Mouse (Mus musculus) adrenal gland, postnatal 36 days (tissue): Measurements from ENCODE around the gene Tmem131l. TPM values are rescaled to one million over a fixed set of nuclear protein-coding genes. Genes with fewer than 3 reads are reported as not detected.
A peak's percentile ranks its signal among the peaks of the same experiment; 100 is the strongest.

Source experiments
- DNase-seq, 2 experiments: peaks; one replicate each; pipeline ENCODE4 v3.0.0; 2021; ENCODE audit warnings: mixed read lengths in 1 of 2
- total RNA-seq, 2 experiments: library from RNA; stranded (reverse); gene quantifications; 2 replicates each; pipeline ENCODE4 v1.2.3; 2021

Tmem131l gene
- total RNA-seq, 2 experiments from 2014 or later, result 32.6 to 34.5 TPM

DNA sequence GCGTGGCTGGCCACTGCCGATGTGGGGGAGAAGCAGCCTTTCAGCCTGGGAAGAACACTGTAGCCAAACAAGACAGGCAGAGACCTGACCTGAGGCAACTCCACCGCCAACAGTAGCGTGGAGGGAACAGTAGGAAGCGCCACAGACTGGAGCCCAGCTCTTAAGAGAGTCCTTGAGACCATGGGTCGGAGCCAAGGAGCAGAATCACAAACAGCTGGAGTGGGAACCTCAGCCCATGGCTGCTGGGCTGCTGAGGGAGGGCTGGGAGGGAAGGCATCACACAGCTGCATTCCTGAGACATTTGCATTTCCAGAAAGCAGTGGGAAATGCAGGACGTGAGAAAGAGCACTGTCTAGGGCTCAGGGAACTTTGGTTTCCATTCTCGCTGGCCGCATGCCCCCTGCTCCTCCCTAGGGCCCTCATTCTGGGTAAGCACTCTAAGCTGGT is 8.8 kb upstream of the Tmem131l start:
- peak; percentile 31 to 64 for DNase-seq

GRCm38 (mm10) chr3:84046206-84046605 is 6.2 kb upstream of the Tmem131l start:
- DNase-seq, result no peak

DNA sequence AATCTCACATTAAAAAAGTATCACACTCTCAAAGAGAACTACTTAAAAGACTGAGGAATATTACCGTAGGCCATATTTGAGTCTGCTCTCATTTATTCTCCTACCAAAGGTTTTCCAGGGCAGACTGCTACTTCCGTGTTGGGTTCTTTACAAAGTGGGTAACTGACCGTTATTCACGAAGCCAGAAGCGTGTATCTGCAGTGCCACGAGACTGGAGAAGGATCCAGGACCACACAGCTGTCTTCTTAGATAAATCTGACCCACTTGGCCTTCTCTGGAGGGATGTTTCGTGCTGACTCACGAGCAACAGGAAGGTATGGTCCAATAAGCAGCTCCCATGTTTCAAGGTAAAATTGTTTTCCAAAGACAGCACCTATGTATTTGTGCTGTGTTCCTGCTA is 1.8 kb upstream of the Tmem131l start:
- DNase-seq, result no peak

- DNase-seq, result peak; percentile 69 to 74
Measured at GRCm38 (mm10) chr3:84040476-84041082, 604 bp upstream of the Tmem131l start.

GRCm38 (mm10) chr3:84038981-84039645 is 862 bp downstream of the Tmem131l start:
- peak; percentile 61 to 72 for DNase-seq

DNA sequence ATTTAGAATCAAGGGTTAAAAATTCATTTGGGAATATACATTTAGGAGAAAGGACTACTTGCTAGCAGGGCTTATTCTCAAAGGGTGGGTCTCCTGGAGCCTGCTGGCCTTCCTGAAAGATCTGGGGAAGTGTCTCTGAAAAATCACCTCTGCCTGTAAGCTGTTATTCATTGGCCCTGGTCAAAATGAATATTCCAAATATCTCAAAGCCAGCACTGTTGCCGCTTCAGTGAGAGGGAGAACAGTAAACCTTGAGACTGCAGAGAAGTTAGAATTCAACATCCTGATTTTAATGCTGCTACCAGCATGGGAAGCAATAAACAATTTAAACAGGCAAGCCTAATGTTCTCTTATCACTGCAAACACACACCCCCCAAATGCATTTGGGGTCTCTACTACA is 1.8 kb downstream of the Tmem131l start:
- DNase-seq, result no peak

DNA sequence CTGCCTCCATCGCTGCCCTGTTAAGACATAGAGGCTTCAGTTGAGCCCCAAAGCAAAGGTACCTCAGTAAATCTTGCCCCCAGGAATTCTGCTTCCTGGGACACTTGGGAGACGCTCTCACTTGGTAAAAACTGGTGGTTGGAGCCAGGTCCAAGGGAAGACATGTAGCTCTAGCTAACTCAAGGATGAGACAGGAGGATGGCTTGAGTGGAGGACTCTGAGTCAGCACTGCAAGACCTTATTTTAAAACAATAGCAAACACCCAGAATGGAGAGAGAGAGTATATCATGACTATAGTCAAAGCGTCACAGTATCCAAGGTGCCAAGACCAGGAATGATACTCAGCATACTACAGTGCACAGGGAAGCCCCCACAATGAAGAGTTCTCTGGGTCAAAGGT is 2.4 kb downstream of the Tmem131l start:
- DNase-seq, result no peak

- peak in 1 of 2 experiments; percentile 48 for DNase-seq
Measured at GRCm38 (mm10) chr3:84036866-84037265, 3.1 kb downstream of the Tmem131l start.

DNA sequence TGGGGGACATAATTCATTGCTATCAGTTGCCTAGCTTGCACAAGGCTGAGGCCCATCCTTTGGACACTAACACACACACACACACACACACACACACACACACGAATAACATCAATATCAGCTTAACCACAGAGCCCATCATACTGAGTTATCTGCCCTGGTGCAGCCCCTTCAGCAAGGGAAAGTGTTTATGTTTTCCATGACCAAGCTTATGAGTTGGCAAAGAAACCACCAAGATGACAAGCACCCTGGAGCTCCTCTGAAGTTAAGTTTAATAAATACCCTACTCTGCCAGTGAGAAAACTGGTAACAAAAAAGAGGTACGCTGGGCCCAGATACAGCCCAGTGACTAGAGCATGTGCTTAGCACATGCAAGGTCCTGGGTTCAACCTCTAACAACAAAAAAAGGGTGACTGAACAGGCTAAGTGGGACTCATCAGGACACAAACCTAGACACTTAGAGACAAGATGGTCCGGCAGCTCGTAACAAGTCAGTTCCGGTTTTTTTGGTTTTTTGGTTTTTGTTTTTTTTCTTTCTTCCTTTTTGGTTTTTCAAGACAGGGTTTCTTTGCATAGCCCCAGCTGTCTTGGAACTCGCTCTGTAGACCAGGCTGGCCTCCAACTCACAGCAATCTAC is 4.1 kb downstream of the Tmem131l start:
- DNase-seq, result no peak

- no peak for DNase-seq
Measured at GRCm38 (mm10) chr3:84034115-84034780, 5.7 kb downstream of the Tmem131l start.

GRCm38 (mm10) chr3:84032933-84033730 is 6.8 kb downstream of the Tmem131l start:
- no peak for DNase-seq

- DNase-seq, result no peak
Measured at GRCm38 (mm10) chr3:84032419-84032818, 7.6 kb downstream of the Tmem131l start.

- DNase-seq, result no peak
Measured at GRCm38 (mm10) chr3:84031216-84031615, 8.8 kb downstream of the Tmem131l start.

DNA sequence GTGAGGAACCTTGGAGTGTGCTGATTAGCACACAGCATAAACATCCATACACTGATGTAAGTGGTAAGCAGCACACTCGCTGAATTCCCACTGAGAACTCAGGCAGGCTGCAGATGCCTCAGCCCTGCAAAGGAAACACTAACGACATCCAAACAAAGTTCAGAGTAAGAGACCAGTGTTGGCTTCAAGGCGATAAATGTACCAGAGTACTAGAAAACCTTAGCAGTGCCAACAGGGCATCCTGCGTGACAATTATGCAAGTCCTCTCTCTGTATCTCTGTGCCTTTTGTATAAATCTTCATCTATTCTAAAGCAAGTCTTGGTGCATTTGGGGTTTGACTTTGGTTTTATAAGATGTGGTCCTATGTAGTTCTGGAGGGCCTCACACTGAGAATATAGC is 11.0 kb downstream of the Tmem131l start:
- DNase-seq, result no peak

GRCm38 (mm10) chr3:84027691-84028159 is 12.2 kb downstream of the Tmem131l start:
- no peak for DNase-seq

DNA sequence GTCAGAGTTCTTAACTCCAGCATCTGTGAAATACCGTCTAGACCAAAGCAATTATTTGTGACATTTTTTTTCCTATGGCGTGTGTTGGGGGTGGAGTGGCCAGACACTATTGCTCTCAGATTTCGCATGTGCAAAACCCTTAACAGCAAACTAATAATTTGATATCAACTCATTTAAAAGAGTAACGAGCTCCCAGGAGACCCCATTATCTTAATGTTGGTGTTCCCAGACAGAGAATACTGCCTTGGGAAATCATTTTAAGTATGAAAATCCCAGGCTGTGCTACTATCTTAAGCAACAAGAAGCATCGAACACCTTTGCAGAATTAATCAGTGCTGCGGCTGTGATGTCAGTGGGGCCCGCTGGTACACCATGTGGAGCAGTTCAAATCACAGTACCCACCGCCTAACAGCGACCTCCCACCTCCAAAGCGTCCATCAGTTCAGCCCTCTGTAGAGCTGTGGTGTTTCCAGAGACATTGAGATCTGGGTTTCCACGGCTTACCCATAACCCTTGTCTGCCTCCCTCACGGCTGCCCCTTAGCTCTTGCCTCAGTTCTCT is 15.4 kb downstream of the Tmem131l start:
- DNase-seq, result no peak

- no peak for DNase-seq
Measured at GRCm38 (mm10) chr3:84022723-84023122, 17.3 kb downstream of the Tmem131l start.

DNA sequence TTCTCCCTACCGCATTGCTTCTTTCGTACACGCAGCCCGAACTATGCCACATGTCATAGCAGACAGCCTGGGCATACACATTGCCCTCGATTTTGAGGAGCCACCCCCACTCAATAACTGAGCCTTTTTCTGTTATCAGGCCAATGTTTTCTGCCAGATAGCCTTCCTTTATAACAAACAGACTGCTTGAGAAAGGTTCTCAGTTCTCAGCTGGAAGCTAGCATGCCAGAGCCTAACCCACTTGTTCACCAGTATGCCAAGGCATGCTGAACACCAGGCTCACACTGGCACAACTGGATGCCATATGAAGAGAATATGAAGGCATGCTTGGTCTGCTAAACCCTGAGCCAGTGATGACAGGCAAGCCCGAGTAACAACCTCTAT is 17.8 kb downstream of the Tmem131l start:
- no peak for DNase-seq

- DNase-seq, result no peak
Measured at GRCm38 (mm10) chr3:84021217-84022200, 18.5 kb downstream of the Tmem131l start.

DNA sequence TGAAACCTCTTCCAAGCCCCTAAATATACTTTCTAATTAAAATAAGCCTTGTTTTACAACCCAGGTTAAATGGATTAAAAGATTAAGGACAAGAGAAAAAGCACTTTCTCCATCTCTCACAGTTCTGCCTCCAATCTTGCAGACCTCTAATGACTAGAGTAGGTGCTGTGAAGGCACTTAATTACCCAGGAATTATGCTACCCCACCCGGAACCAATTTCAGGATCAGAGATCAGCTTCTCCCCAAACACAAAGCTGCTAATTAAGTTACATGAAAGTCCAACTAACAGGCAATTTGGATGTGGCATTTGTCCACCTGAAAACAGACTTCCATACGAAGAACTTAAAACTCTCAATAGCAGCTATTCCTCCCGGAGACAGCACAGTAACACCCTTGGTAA is 19.4 kb downstream of the Tmem131l start:
- DNase-seq, result no peak
